Mouse (Mus musculus) heart, postnatal 10 days (tissue): ENCODE data around the gene Pde2a. TPM values are rescaled to one million over a fixed set of nuclear protein-coding genes. Genes with fewer than 3 reads are reported as not detected.
"Not testable (repeated sequence)": the region's sequence is repeated elsewhere in the genome, so short reads cannot be mapped to it uniquely, and the experiment has no call there.

Experiments
- DNase-seq, 2 experiments: peaks; one replicate each; pipeline ENCODE4 v3.0.0; 2021
- intact Hi-C: fragments of 180-260 bp; cut with DNase I; formaldehyde crosslinking; loops from one replicate; pipeline ENCODE4 v1.15.1; 2025
- microRNA-seq, 2 experiments: library from miRNA; unstranded; fragments of <30 nt; microRNA quantifications; one replicate each; pipeline ENCODE4 v1.2.0; 2022
- total RNA-seq, 2 experiments: library from RNA; stranded (reverse); gene quantifications; 2 replicates each; pipeline ENCODE4 v1.2.3; 2021

Gene Pde2a
- total RNA-seq, 2 experiments from 2014 or later: 65.2 to 70.1 TPM

- no peak for DNase-seq
- intact Hi-C loops: no loop called here
Observed at GRCm38 (mm10) chr7:101550686-101551485, 129.4 kb downstream of the Pde2a start.

GRCm38 (mm10) chr7:101551530-101551929 is 130.0 kb downstream of the Pde2a start:
- no peak for DNase-seq
- intact Hi-C loops: no loop called here

GRCm38 (mm10) chr7:101555473-101555872 is 134.0 kb downstream of the Pde2a start:
- DNase-seq, intact Hi-C loops: not testable (repeated sequence)

- no peak for DNase-seq
- intact Hi-C loops: no loop called here
Observed at GRCm38 (mm10) chr7:101557391-101557790, 135.9 kb downstream of the Pde2a start.

- intact Hi-C loops, DNase-seq: not testable (repeated sequence)
Observed at GRCm38 (mm10) chr7:101559393-101559792, 137.9 kb downstream of the Pde2a start.

Small RNA genes within 50 kb of the gene (microRNA-seq; reads per million reads assigned to microRNA genes)
- 19,773 to 34,077 reads per million in 2 experiments for gene Mir139

Other genes starting within 250 kb of the Pde2a start
- 10 to 100 TPM; 11.4 to 13.7 TPM for gene Atg16l2, start 119.4 kb upstream of the Pde2a start, total RNA-seq
- gene Stard10, start 104.6 kb upstream of the Pde2a start, total RNA-seq: 10 to 100 TPM; 22.1 to 32.3 TPM
- gene Arap1, start 73.6 kb upstream of the Pde2a start, total RNA-seq: 10 to 100 TPM; 49.4 to 50.7 TPM
- not detected for gene Gm45837, start 10.8 kb upstream of the Pde2a start, total RNA-seq
- gene Art2b, start 163.9 kb downstream of the Pde2a start, total RNA-seq: not detected
- gene Clpb, start 241.9 kb downstream of the Pde2a start, total RNA-seq: 10 to 100 TPM; 62.7 to 67.0 TPM